Mouse (Mus musculus) embryonic facial prominence, embryonic 12.5 days (tissue): Measurements from ENCODE around the gene Sufu. TPM values are rescaled to one million over a fixed set of nuclear protein-coding genes. Genes with fewer than 3 reads are reported as not detected.

Source experiments
- ATAC-seq: fragments of 200-750 bp; cut with Nextera tagmentation; 2 replicates; pipeline ENCODE4 v1.8.0; 2017; ENCODE audit not compliant: insufficient number of reproducible peaks, insufficient read depth, low FRiP score, low TSS enrichment
- H3K27ac ChIP-seq: fragments of 300-500 bp; sonication (generic); 2 replicates; pipeline ENCODE4 v1.5.1; 2016; ENCODE audit warnings: mild to moderate bottlenecking
- H3K27me3 ChIP-seq: fragments of 300-500 bp; sonication (generic); 2 replicates; pipeline ENCODE4 v1.6.1; 2016; ENCODE audit warnings: mild to moderate bottlenecking, moderate library complexity
- H3K36me3 ChIP-seq: fragments of 300-500 bp; sonication (generic); 2 replicates; pipeline ENCODE4 v1.6.1; 2016; ENCODE audit warnings: mild to moderate bottlenecking
- H3K4me1 ChIP-seq: fragments of 300-500 bp; sonication (generic); 2 replicates; pipeline ENCODE4 v1.6.1; 2016
- H3K4me2 ChIP-seq: fragments of 300-500 bp; sonication (generic); replicated peaks from 2 replicates; pipeline ENCODE4 v1.6.1; 2016; ENCODE audit warnings: mild to moderate bottlenecking, moderate library complexity
- H3K4me3 ChIP-seq: fragments of 300-500 bp; sonication (generic); 2 replicates; pipeline ENCODE4 v1.5.1; 2016; ENCODE audit warnings: mild to moderate bottlenecking
- H3K9ac ChIP-seq: fragments of 300-500 bp; sonication (generic); 2 replicates; pipeline ENCODE4 v1.6.1; 2016; ENCODE audit warnings: mild to moderate bottlenecking, moderate library complexity
- H3K9me3 ChIP-seq: fragments of 300-500 bp; sonication (generic); 2 replicates; pipeline ENCODE4 v1.6.1; 2016; ENCODE audit warnings: mild to moderate bottlenecking, moderate library complexity
- WGBS: fragments of 180-500 bp; shearing (Covaris S2); methylation state at CpG from one replicate; pipeline ENCODE4 v1.1.7; 2016; 5-methylcytosine and 5-hydroxymethylcytosine counted together
- polyA plus RNA-seq: library from polyadenylated mRNA; unstranded; fragments of >200 nt; fragmentation: Nextera tagmentation; extraction: Ambion mirVana; gene quantifications from 2 replicates; pipeline ENCODE4 v1.2.1, GENCODE M21; 2016

Sufu gene
- polyA plus RNA-seq: 44.9 and 47.6 TPM in 2 replicates

GRCm38 (mm10) chr19:46396686-46397435 lies at the start of gene Sufu:
TSS of gene Sufu (plus strand) at chr19:46396896.
- ATAC-seq: peak; percentile 80
- Histone ChIP-seq H3K36me3 (peaks cover 11% of the 10 kb centered on the region), H3K4me1 (peaks cover 43% of the 10 kb centered on the region)

DNA sequence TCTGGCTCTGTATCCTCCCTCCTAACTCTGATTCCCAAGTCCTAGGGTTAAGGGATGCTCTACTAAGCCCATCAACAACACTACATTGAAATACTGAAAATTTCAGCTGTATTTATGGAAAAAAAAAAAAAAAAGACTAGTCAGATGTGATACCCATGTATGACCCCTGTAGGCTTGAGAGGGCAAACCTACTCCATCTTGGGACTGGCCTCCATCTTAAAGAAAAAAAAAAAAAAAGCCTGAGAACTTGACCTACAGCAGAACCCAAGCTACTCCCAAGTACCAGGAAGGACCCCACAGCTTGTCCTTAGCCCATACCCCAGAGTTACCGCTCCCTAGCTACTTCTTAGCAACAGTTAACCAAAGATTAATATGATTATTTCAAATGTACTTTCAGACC lies 49.5 kb upstream of the Sufu start:
- no peak overlapping the region for H3K27ac ChIP-seq
- no peak for ATAC-seq
- WGBS: 97% methylated on average over 1 of the region's 1 CpGs
- no peaks in the 10 kb centered on the region for H3K9me3 ChIP-seq
- no peak overlapping the region for H3K4me2 ChIP-seq
- H3K4me1 ChIP-seq: peaks cover 10% of the 10 kb centered on the region; the same call in 1 of the 2 replicates
- no peaks in the 10 kb centered on the region for H3K36me3 ChIP-seq
- H3K27me3 ChIP-seq: peaks cover 16% of the 10 kb centered on the region; the same call in 1 of the 2 replicates
- no peak overlapping the region for H3K9ac ChIP-seq
- no peak overlapping the region for H3K4me3 ChIP-seq

More at GRCm38 (mm10) chr19:46396686-46397435, at the start of gene Sufu:
- H3K27ac ChIP-seq: peak within 1 kb of the TSS; percentile 81
- H3K9ac ChIP-seq: peak within 1 kb of the TSS; percentile 66
- H3K4me3 ChIP-seq: peak within 1 kb of the TSS; percentile 79
- no peaks in the 10 kb centered on the region for H3K27me3 ChIP-seq
- H3K4me2 ChIP-seq: peak within 1 kb of the TSS; percentile 83
- WGBS: under 1% methylated on average over 57 of the region's 57 CpGs
- H3K9me3 ChIP-seq: no peaks in the 10 kb centered on the region

GRCm38 (mm10) chr19:46347936-46348668 lies 48.6 kb upstream of the Sufu start:
- WGBS: 30% methylated on average over 14 of the region's 14 CpGs

GRCm38 (mm10) chr19:46348761-46349458 lies 47.8 kb upstream of the Sufu start:
- H3K9me3 ChIP-seq: no peaks in the 10 kb centered on the region
- peaks cover 16% of the 10 kb centered on the region; the same call in 1 of the 2 replicates for H3K27me3 ChIP-seq
- H3K4me2 ChIP-seq: peak overlapping the region; percentile 86
- WGBS: under 1% methylated on average over 78 of the region's 78 CpGs
- peak overlapping the region; percentile 72 for H3K27ac ChIP-seq
- H3K36me3 ChIP-seq: no peaks in the 10 kb centered on the region
- H3K4me3 ChIP-seq: peak overlapping the region; percentile 67
- H3K9ac ChIP-seq: peak overlapping the region; percentile 83
- peak; percentile 77 for ATAC-seq
- peaks cover 10% of the 10 kb centered on the region; the same call in 1 of the 2 replicates for H3K4me1 ChIP-seq

More at GRCm38 (mm10) chr19:46347936-46348668, 48.6 kb upstream of the Sufu start:
- peak overlapping the region; percentile 72 for H3K27ac ChIP-seq
- H3K36me3 ChIP-seq: no peaks in the 10 kb centered on the region
- peak overlapping the region; percentile 83 for H3K9ac ChIP-seq
- H3K9me3 ChIP-seq: no peaks in the 10 kb centered on the region
- peaks cover 10% of the 10 kb centered on the region; the same call in 1 of the 2 replicates for H3K4me1 ChIP-seq
- H3K4me3 ChIP-seq: peak overlapping the region; percentile 67
- peaks cover 16% of the 10 kb centered on the region; the same call in 1 of the 2 replicates for H3K27me3 ChIP-seq
- H3K4me2 ChIP-seq: peak overlapping the region; percentile 86
- no peak for ATAC-seq

DNA sequence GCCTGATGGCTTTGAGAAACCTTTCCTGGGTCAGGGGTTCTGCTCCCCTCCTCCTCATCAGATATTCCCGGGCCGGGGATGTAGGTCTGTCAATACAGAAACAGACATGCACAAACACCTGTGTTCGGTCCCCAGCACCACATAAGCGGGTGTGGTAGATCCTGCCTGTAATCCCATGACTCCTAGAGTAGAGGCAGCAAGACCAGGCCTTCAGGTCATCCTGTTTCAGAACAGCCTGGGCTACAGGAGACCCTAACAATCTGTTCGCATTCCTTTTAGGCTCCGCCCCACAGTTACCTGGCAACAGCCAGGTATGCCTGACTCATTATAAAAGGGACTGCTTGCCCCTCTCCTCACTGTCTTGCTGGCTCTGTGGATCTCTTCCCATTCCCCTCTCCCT lies 47.1 kb upstream of the Sufu start:
- peak overlapping the region; percentile 83 for H3K9ac ChIP-seq
- H3K27ac ChIP-seq: no peak overlapping the region
- peak overlapping the region; percentile 67 for H3K4me3 ChIP-seq
- peaks cover 11% of the 10 kb centered on the region; the same call in 1 of the 2 replicates for H3K27me3 ChIP-seq
- peaks cover 10% of the 10 kb centered on the region; the same call in 1 of the 2 replicates for H3K4me1 ChIP-seq
- H3K36me3 ChIP-seq: no peaks in the 10 kb centered on the region
- no peaks in the 10 kb centered on the region for H3K9me3 ChIP-seq
- peak overlapping the region; percentile 86 for H3K4me2 ChIP-seq
- 26% methylated on average over 6 of the region's 6 CpGs for WGBS
- peak; percentile 30; the same call in 1 of the 2 replicates for ATAC-seq

GRCm38 (mm10) chr19:46350168-46350932 lies 46.3 kb upstream of the Sufu start, which contains the start of gene 2310034G01Rik:
TSS of gene 2310034G01Rik (minus strand) at chr19:46350302.
- peak within 1 kb of the TSS; percentile 72 for H3K27ac ChIP-seq
- ATAC-seq: no peak
- no peaks in the 10 kb centered on the region for H3K9me3 ChIP-seq
- peak within 1 kb of the TSS; percentile 86 for H3K4me2 ChIP-seq
- H3K4me1 ChIP-seq: peaks cover 10% of the 10 kb centered on the region; the same call in 1 of the 2 replicates
- H3K36me3 ChIP-seq: no peaks in the 10 kb centered on the region
- peak within 1 kb of the TSS; percentile 83 for H3K9ac ChIP-seq
- H3K27me3 ChIP-seq: peaks cover 7% of the 10 kb centered on the region; the same call in 1 of the 2 replicates
- peak within 1 kb of the TSS; percentile 67 for H3K4me3 ChIP-seq
- 64% methylated on average over 10 of the region's 10 CpGs for WGBS

- peaks cover 6% of the 10 kb centered on the region; the same call in 1 of the 2 replicates for H3K4me1 ChIP-seq
- peak; percentile 89 for ATAC-seq
- H3K36me3 ChIP-seq: no peaks in the 10 kb centered on the region
- H3K4me3 ChIP-seq: peak overlapping the region; percentile 41
- peaks cover 20% of the 10 kb centered on the region for H3K27me3 ChIP-seq
- H3K9me3 ChIP-seq: no peaks in the 10 kb centered on the region
- 1% methylated on average over 29 of the region's 29 CpGs for WGBS
- no peak overlapping the region for H3K27ac ChIP-seq
- peak overlapping the region; percentile 41 for H3K9ac ChIP-seq
- H3K4me2 ChIP-seq: peak overlapping the region; percentile 68
These were observed 40.0 kb upstream of the Sufu start for GRCm38 (mm10) chr19:46356701-46357138.

DNA sequence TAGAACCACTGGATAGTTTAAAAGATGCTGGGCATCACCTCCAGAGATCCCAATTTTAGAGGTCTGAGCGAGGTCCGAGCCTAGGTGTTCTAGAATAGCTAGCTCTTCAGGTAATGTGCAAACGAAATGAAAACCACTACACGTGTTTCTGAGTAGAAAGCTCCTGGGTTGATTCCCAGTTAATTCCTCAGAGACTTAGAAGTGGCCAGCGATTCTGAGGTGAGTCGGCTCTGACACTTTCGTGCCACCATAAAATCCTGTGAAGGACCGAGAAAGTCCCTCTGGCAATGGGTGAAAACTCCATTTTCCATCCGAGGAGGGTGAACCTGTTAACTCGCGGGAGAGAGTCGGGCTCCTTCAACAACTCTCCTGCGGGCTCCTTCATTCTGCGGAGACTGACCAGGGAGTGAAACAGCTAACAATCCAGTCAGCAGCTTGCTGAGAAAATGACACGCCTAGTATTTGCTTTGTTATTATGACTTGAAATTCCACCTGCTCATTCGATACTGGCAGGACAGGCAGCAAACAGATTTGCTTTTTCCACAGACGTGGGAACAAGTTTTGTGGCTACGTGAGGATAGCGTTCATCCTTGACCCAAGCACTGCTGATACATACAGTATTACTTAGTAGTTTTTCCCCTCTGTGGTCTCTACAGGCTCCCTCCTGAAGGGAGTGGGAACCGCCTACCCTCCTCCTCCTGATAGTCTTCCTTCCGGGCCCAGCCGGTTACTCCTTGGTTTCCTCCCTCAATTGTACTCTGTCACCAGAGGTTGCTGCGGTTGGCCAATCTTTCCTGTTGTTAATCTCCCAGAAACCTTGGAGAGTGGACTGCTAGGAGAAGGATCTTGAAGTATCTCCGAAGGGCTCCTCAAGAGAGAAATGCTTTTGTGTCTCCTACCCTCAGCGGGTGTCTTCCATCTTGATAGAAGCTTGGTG lies 39.1 kb upstream of the Sufu start:
- H3K9ac ChIP-seq: peak overlapping the region; percentile 41; the same call in 1 of the 2 replicates
- peak overlapping the region; percentile 41 for H3K4me3 ChIP-seq
- H3K4me1 ChIP-seq: peaks cover 6% of the 10 kb centered on the region; the same call in 1 of the 2 replicates
- H3K36me3 ChIP-seq: no peaks in the 10 kb centered on the region
- H3K27me3 ChIP-seq: peaks cover 20% of the 10 kb centered on the region
- peak overlapping the region; percentile 68 for H3K4me2 ChIP-seq
- no peak for ATAC-seq
- WGBS: 16% methylated on average over 25 of the region's 25 CpGs
- no peak overlapping the region for H3K27ac ChIP-seq
- no peaks in the 10 kb centered on the region for H3K9me3 ChIP-seq

DNA sequence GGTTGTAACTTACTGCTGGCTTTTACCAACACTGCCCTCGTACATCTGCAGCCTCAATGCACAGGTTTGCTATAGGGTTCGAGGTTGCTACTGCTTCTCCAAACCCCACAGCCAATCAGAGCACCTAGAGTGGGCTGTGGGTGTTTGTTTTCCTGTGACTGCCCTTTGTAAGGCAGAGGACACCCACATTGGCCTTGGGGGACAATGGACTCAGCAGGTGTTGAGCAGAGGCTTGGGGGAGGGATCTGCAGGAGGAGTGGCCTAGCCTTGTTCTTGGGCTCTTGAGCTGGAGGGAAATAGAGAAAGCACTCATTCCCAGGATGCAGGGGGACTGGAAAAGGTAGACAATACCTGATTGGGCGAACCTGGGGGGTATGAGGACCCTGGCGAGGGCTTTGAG lies 38.3 kb upstream of the Sufu start:
- Histone ChIP-seq H3K27ac (no peak overlapping the region), H3K4me1 (peaks cover 6% of the 10 kb centered on the region; the same call in 1 of the 2 replicates), H3K9ac (no peak overlapping the region), H3K9me3 (no peaks in the 10 kb centered on the region), H3K27me3 (peaks cover 20% of the 10 kb centered on the region), H3K4me3 (no peak overlapping the region), H3K36me3 (no peaks in the 10 kb centered on the region), H3K4me2 (no peak overlapping the region)
- ATAC-seq: no peak
- WGBS: 52% methylated on average over 4 of the region's 4 CpGs

DNA sequence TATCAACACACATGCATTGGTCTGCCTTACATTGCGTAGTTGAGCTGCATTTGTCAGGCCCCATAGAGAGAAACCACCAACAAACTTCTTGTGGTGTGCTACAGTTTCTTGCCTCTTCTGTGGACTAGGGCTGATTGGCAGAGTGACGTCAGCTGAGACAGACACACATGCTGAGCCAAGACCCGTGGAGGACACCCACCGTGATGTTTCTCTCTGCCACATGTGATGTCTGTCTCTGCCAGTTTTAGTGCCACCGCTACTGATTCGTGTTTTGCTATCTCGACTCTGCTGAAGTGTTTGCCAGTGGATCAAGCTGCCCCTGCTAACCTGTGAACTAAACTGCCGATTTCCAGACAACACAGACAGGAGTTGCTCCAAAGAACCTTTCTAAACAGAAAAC lies 34.6 kb upstream of the Sufu start:
- Histone ChIP-seq H3K36me3 (no peaks in the 10 kb centered on the region), H3K27ac (no peak overlapping the region), H3K9ac (no peak overlapping the region), H3K27me3 (peaks cover 17% of the 10 kb centered on the region), H3K4me3 (no peak overlapping the region), H3K4me2 (no peak overlapping the region), H3K4me1 (peaks cover 2% of the 10 kb centered on the region; the same call in 1 of the 2 replicates), H3K9me3 (no peaks in the 10 kb centered on the region)
- 86% methylated on average over 8 of the region's 8 CpGs for WGBS
- ATAC-seq: no peak
